ENCODE assay signal across 18 mouse cellular contexts in the genomic region with DNA sequence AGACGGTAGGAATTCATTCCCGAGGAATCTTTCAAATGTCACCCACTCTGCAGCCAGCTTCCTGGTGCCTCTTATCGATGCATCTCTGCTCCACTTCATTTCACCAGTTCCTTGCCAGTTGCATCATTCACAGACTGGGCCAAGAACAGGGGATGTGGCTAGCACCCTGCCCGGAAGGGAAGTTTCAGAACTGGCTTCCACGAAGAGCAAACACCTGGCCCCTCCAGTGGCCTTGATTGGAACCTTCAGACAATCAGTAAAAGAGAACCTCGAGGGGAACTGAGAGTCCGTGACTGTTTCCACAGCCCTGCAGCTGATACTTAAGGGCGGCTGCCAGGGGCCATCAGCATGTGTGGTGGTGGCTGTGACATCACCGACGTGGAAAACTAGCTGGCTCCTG. TPM values are rescaled to one million over a fixed set of nuclear protein-coding genes. Genes with fewer than 3 reads are reported as not detected.
A peak's percentile ranks its signal among the peaks of the same experiment; 100 is the strongest.
DNase-seq lines count a peak whose midpoint lies in the region; ATAC-seq lines count a peak whose summit lies in the region.
"Had no signal": no experiment of that assay in that cellular context is flagged by ENCODE, and none has a peak within 500 bp of the region (broad histone marks: within the 10 kb centered on the region; RNA-seq: fewer than 3 reads in every experiment).

No protein-coding gene starts in this region.

- peak; percentile 29 to 40 for DNase-seq in lung, adult 18-20 months
- DNase-seq in lung, postnatal 25 days (ENCODE audit: low spot score): no peak
- peak; percentile 90 for DNase-seq in A20 (ENCODE audit: low read depth, low spot score)
- DNase-seq in MN1 (ENCODE audit: low spot score): peak; percentile 91
- DNase-seq in lung, postnatal 4 days: peak; percentile 44 to 46
- DNase-seq in kidney, postnatal 10 days: no peak
- DNase-seq: cerebellum, postnatal 10 days; gastrocnemius, postnatal 10 days; kidney, adult 2 months; midbrain, embryonic 14.5 days had no signal

- H3K4me2 ChIP-seq in kidney, embryonic 15.5 days: no peak overlapping the region
- H3K4me2 ChIP-seq: embryonic facial prominence, embryonic 13.5 days; forebrain, embryonic 12.5 days; heart, embryonic 15.5 days; hindbrain, embryonic 14.5 days; lung, embryonic 15.5 days; neural tube, embryonic 12.5 days had no signal

- 58% methylated on average over 10 of the region's 10 CpGs for WGBS in kidney, embryonic 15.5 days

- no peaks in the 10 kb centered on the region for H3K9me3 ChIP-seq in kidney, embryonic 15.5 days (replicated peaks)
- H3K9me3 ChIP-seq: embryonic facial prominence, embryonic 13.5 days; forebrain, embryonic 12.5 days; heart, embryonic 15.5 days; lung, embryonic 15.5 days; neural tube, embryonic 12.5 days had no signal

- no peaks in the 10 kb centered on the region for H3K36me3 ChIP-seq in kidney, embryonic 15.5 days
- H3K36me3 ChIP-seq: embryonic facial prominence, embryonic 13.5 days; forebrain, embryonic 12.5 days; heart, embryonic 15.5 days; lung, embryonic 15.5 days; neural tube, embryonic 12.5 days had no signal

- no peak for ATAC-seq in kidney, embryonic 15.5 days (replicated peaks; ENCODE audit: low FRiP score)
- ATAC-seq: activated CD4-positive, CD25-positive, alpha-beta regulatory T cell, adult 4 months had no signal

- H3K4me3 ChIP-seq in kidney, embryonic 15.5 days (replicated peaks): no peak overlapping the region
- H3K4me3 ChIP-seq: embryonic facial prominence, embryonic 13.5 days; forebrain, embryonic 12.5 days; heart, embryonic 15.5 days; lung, embryonic 15.5 days; neural tube, embryonic 12.5 days had no signal

- H3K27ac ChIP-seq in kidney, embryonic 15.5 days: no peak overlapping the region
- H3K27ac ChIP-seq: embryonic facial prominence, embryonic 13.5 days; forebrain, embryonic 12.5 days; heart, embryonic 15.5 days; hindbrain, embryonic 14.5 days; lung, embryonic 15.5 days; neural tube, embryonic 12.5 days had no signal

- peaks cover 11% of the 10 kb centered on the region for H3K4me1 ChIP-seq in kidney, embryonic 15.5 days

- H3K27me3 ChIP-seq in kidney, embryonic 15.5 days: no peaks in the 10 kb centered on the region
- H3K27me3 ChIP-seq: neural tube, embryonic 12.5 days had no signal

- H3K9ac ChIP-seq in kidney, embryonic 15.5 days: no peak overlapping the region
- H3K9ac ChIP-seq: forebrain, embryonic 12.5 days; heart, embryonic 15.5 days; hindbrain, embryonic 14.5 days; lung, embryonic 15.5 days; neural tube, embryonic 12.5 days had no signal

RNA-seq across cellular contexts. Expression of gene Klhdc4, which starts 19.1 kb away (rescaled TPM):
- 42.7 and 45.5 TPM in 2 replicates for polyA plus RNA-seq in kidney, embryonic 15.5 days (2015; fragmentation: Nextera tagmentation; extraction: Ambion mirVana)

RNA-seq across cellular contexts. Expression of gene Slc7a5, which starts 59.0 kb away (rescaled TPM):
- polyA plus RNA-seq in kidney, embryonic 15.5 days (2015; fragmentation: Nextera tagmentation; extraction: Ambion mirVana): 16.7 and 19.3 TPM in 2 replicates

Comparison
In these comparisons a context has a peak if more than half of its experiments do, and no peak if none do; other contexts are left out.
1. DNase-seq: peak in lung, adult 18-20 months (2 of 2), A20 (single experiment), MN1 (single experiment) and lung, postnatal 4 days (2 of 2); none in lung, postnatal 25 days (single experiment) and kidney, postnatal 10 days (single experiment).